Mouse (Mus musculus): ENCODE data around the gene Gna11. TPM values are rescaled to one million over a fixed set of nuclear protein-coding genes. Genes with fewer than 3 reads are reported as not detected.

Gene Gna11
- polyA plus RNA-seq, 1 experiment from 2014 or later: 77.1 TPM

DNA sequence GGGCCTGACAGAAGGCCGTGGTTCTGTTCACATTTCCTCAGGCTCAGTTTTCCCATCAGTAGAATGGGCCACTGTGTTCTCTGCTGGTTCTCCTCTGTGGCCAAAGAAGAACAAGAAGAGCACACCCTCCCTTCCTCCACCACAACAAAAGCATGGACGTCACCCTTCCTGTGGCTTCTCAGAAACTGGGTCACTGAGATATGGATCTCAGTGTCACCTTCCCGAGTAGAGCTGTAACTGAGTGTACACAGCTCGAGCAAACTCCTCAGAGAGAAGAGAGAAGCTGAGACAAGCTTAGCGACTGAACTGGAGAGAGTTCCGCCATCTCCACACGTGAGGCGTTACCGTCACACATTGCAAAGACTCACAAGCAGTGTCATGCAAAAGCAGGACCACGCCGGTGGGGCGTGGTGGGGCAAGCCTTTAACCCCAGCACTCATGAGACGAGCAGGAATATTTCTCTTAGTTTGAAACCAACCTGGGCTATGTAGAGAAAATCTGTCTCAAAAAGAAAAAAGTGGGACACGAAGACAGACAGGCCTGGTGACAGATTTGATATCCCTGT is 34.7 kb downstream of the Gna11 start:
- Histone ChIP-seq H3K27ac (ENCODE audit: low read depth, low read length) (no peak overlapping the region), H3K4me1 (replicated peaks; ENCODE audit: control insufficient read depth, insufficient read depth, low read length) (no peaks in the 10 kb centered on the region)
- 85% methylated on average over 14 of the region's 14 CpGs for WGBS

GRCm38 (mm10) chr10:81507691-81508489 is 37.1 kb downstream of the Gna11 start:
- WGBS: 83% methylated on average over 13 of the region's 13 CpGs
- Histone ChIP-seq H3K27me3 (ENCODE audit: control insufficient read depth, insufficient read depth, low read length) (no peaks in the 10 kb centered on the region; the same call in 1 of the 2 replicates), H3K4me3 (ENCODE audit: low read depth, low read length) (no peak overlapping the region), H3K4me1 (replicated peaks; ENCODE audit: control insufficient read depth, insufficient read depth, low read length) (no peaks in the 10 kb centered on the region), H3K36me3 (ENCODE audit: control insufficient read depth, insufficient read depth, low read length) (no peaks in the 10 kb centered on the region), H3K9me3 (ENCODE audit: control insufficient read depth, low read length) (no peaks in the 10 kb centered on the region), H3K27ac (ENCODE audit: low read depth, low read length) (no peak overlapping the region), H3K4me2 (ENCODE audit: low read depth, low read length, severe bottlenecking) (no peak overlapping the region), H3K9ac (ENCODE audit: low read length) (no peak overlapping the region)
- no peak for DNase-seq (ENCODE audit: low spot score)
- ATAC-seq (replicated peaks; ENCODE audit: low FRiP score): no peak

More for the DNA sequence above, 34.7 kb downstream of the Gna11 start:
- ATAC-seq (replicated peaks; ENCODE audit: low FRiP score): no peak
- no peak for DNase-seq (ENCODE audit: low spot score)
- Histone ChIP-seq H3K4me2 (ENCODE audit: low read depth, low read length, severe bottlenecking) (no peak overlapping the region), H3K9me3 (ENCODE audit: control insufficient read depth, low read length) (no peaks in the 10 kb centered on the region; the same call in 1 of the 2 replicates), H3K4me3 (ENCODE audit: low read depth, low read length) (no peak overlapping the region), H3K27me3 (ENCODE audit: control insufficient read depth, insufficient read depth, low read length) (no peaks in the 10 kb centered on the region), H3K9ac (ENCODE audit: low read length) (no peak overlapping the region), H3K36me3 (ENCODE audit: control insufficient read depth, insufficient read depth, low read length) (no peaks in the 10 kb centered on the region)

DNA sequence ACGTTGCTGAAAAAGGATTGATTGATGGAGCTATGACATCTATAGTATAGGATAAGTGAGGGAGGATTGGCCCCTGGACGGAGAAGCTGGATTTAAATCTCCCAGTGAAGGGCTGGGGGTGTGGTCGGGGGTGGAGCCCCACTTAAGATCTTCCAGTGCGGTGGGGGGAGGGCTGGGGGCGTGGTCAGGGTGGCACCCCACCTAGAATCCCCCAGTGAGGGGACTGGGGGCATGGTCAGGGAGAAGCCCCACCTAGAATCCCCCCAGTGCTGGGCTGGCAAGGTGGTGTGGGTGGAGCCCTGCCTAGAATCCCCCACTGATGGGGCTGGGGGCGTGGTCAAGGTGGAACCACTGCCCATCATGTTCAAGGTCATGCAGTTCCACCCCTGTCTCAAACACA is 37.9 kb downstream of the Gna11 start:
- Histone ChIP-seq H3K4me3 (ENCODE audit: low read depth, low read length) (no peak overlapping the region), H3K4me1 (replicated peaks; ENCODE audit: control insufficient read depth, insufficient read depth, low read length) (no peaks in the 10 kb centered on the region), H3K36me3 (ENCODE audit: control insufficient read depth, insufficient read depth, low read length) (no peaks in the 10 kb centered on the region), H3K27ac (ENCODE audit: low read depth, low read length) (no peak overlapping the region), H3K4me2 (ENCODE audit: low read depth, low read length, severe bottlenecking) (no peak overlapping the region), H3K27me3 (ENCODE audit: control insufficient read depth, insufficient read depth, low read length) (no peaks in the 10 kb centered on the region; the same call in 1 of the 2 replicates), H3K9ac (ENCODE audit: low read length) (no peak overlapping the region), H3K9me3 (ENCODE audit: control insufficient read depth, low read length) (no peaks in the 10 kb centered on the region)
- ATAC-seq (replicated peaks; ENCODE audit: low FRiP score) (no peak), DNase-seq (ENCODE audit: low spot score) (no peak)
- 42% methylated on average over 6 of the region's 6 CpGs for WGBS

GRCm38 (mm10) chr10:81505016-81505664 is 39.9 kb downstream of the Gna11 start:
- 83% methylated on average over 15 of the region's 15 CpGs for WGBS

DNA sequence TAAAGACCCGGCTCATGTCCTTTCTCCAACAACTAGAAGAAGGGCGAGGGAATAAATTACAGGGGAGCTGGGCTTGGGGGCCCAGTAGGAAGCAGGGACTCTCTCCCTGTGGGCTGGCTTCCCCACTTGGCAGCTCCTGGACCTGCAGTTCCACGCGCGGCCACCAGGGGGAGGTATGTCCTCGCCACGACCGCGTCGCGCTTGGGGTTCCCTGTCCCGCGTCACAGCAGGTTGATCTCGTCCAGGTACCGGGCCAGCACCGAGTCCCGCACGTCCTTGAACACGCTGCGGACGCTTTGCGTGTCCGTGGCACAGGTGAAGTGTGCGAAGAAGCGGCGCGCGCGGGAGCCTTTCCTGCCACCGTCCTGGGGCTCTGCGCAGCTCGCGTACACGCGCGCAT is 42.3 kb downstream of the Gna11 start:
- peak overlapping the region; percentile 21; the same call in 1 of the 2 replicates for H3K4me3 ChIP-seq (ENCODE audit: low read depth, low read length)
- no peak overlapping the region for H3K27ac ChIP-seq (ENCODE audit: low read depth, low read length)
- H3K9me3 ChIP-seq (ENCODE audit: control insufficient read depth, low read length): no peaks in the 10 kb centered on the region
- no peak overlapping the region; the same call in 1 of the 2 replicates for H3K9ac ChIP-seq (ENCODE audit: low read length)
- H3K36me3 ChIP-seq (ENCODE audit: control insufficient read depth, insufficient read depth, low read length): no peaks in the 10 kb centered on the region
- H3K4me2 ChIP-seq (ENCODE audit: low read depth, low read length, severe bottlenecking): peak overlapping the region; percentile 50
- DNase-seq (ENCODE audit: low spot score) (peak; percentile 94), ATAC-seq (replicated peaks; ENCODE audit: low FRiP score) (peak; percentile 32; the same call in 1 of the 2 replicates)
- no peaks in the 10 kb centered on the region; the same call in 1 of the 2 replicates for H3K27me3 ChIP-seq (ENCODE audit: control insufficient read depth, insufficient read depth, low read length)
- H3K4me1 ChIP-seq (replicated peaks; ENCODE audit: control insufficient read depth, insufficient read depth, low read length): no peaks in the 10 kb centered on the region
- 8% methylated on average over 36 of the region's 36 CpGs for WGBS

More at GRCm38 (mm10) chr10:81505016-81505664, 39.9 kb downstream of the Gna11 start:
- no peak for DNase-seq (ENCODE audit: low spot score)
- Histone ChIP-seq H3K9me3 (ENCODE audit: control insufficient read depth, low read length) (no peaks in the 10 kb centered on the region), H3K27ac (ENCODE audit: low read depth, low read length) (no peak overlapping the region), H3K4me3 (ENCODE audit: low read depth, low read length) (no peak overlapping the region), H3K4me1 (replicated peaks; ENCODE audit: control insufficient read depth, insufficient read depth, low read length) (no peaks in the 10 kb centered on the region), H3K9ac (ENCODE audit: low read length) (no peak overlapping the region), H3K36me3 (ENCODE audit: control insufficient read depth, insufficient read depth, low read length) (no peaks in the 10 kb centered on the region), H3K4me2 (ENCODE audit: low read depth, low read length, severe bottlenecking) (no peak overlapping the region), H3K27me3 (ENCODE audit: control insufficient read depth, insufficient read depth, low read length) (no peaks in the 10 kb centered on the region; the same call in 1 of the 2 replicates)
- ATAC-seq (replicated peaks; ENCODE audit: low FRiP score): no peak

DNA sequence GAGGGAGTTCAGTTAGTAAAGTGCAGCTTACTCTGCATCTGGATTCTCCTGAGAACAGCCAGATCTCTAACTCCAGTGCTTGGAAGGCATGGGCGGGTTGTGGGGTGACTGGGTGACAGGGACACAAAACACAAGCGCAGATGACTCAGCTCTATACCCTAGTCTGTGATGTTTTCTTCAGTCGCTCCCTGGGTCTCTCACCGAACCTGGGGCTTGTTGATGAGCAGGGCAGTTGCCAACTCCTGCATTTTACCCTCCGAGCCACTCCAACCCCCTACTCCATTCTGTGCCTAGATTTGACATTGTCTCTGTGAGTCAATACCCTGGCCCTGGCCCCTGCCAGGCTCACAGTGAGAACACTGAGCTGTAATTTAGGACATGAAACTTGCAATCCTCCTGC is 43.1 kb downstream of the Gna11 start:
- Histone ChIP-seq H3K27me3 (ENCODE audit: control insufficient read depth, insufficient read depth, low read length) (no peaks in the 10 kb centered on the region; the same call in 1 of the 2 replicates), H3K27ac (ENCODE audit: low read depth, low read length) (no peak overlapping the region), H3K4me3 (ENCODE audit: low read depth, low read length) (no peak overlapping the region), H3K36me3 (ENCODE audit: control insufficient read depth, insufficient read depth, low read length) (no peaks in the 10 kb centered on the region), H3K9ac (ENCODE audit: low read length) (no peak overlapping the region), H3K4me2 (ENCODE audit: low read depth, low read length, severe bottlenecking) (no peak overlapping the region), H3K4me1 (replicated peaks; ENCODE audit: control insufficient read depth, insufficient read depth, low read length) (0 out of 2 replicates have a peak, but pooled peaks cover 2% of the 10 kb centered on the region), H3K9me3 (ENCODE audit: control insufficient read depth, low read length) (no peaks in the 10 kb centered on the region)
- DNase-seq (ENCODE audit: low spot score) (no peak), ATAC-seq (replicated peaks; ENCODE audit: low FRiP score) (no peak)
- 89% methylated on average over 5 of the region's 5 CpGs for WGBS

- H3K36me3 ChIP-seq (ENCODE audit: control insufficient read depth, insufficient read depth, low read length): no peaks in the 10 kb centered on the region
- H3K4me1 ChIP-seq (replicated peaks; ENCODE audit: control insufficient read depth, insufficient read depth, low read length): peaks cover 7% of the 10 kb centered on the region
- ATAC-seq (replicated peaks; ENCODE audit: low FRiP score) (no peak), DNase-seq (ENCODE audit: low spot score) (no peak)
- H3K4me3 ChIP-seq (ENCODE audit: low read depth, low read length): no peak within 1 kb of the TSS
- no peak within 1 kb of the TSS; the same call in 1 of the 2 replicates for H3K9ac ChIP-seq (ENCODE audit: low read length)
- no peaks in the 10 kb centered on the region; the same call in 1 of the 2 replicates for H3K27me3 ChIP-seq (ENCODE audit: control insufficient read depth, insufficient read depth, low read length)
- H3K4me2 ChIP-seq (ENCODE audit: low read depth, low read length, severe bottlenecking): no peak within 1 kb of the TSS
- no peaks in the 10 kb centered on the region for H3K9me3 ChIP-seq (ENCODE audit: control insufficient read depth, low read length)
- WGBS: 82% methylated on average over 3 of the region's 3 CpGs
- no peak within 1 kb of the TSS for H3K27ac ChIP-seq (ENCODE audit: low read depth, low read length)
These were observed 45.0 kb downstream of the Gna11 start, which contains the start of gene S1pr4 for GRCm38 (mm10) chr10:81500032-81500431. TSS of gene S1pr4 (minus strand) at chr10:81500132.

- H3K4me2 ChIP-seq (ENCODE audit: low read depth, low read length, severe bottlenecking): no peak overlapping the region
- no peak overlapping the region; the same call in 1 of the 2 replicates for H3K9ac ChIP-seq (ENCODE audit: low read length)
- no peak overlapping the region for H3K4me3 ChIP-seq (ENCODE audit: low read depth, low read length)
- no peaks in the 10 kb centered on the region for H3K9me3 ChIP-seq (ENCODE audit: control insufficient read depth, low read length)
- no peaks in the 10 kb centered on the region for H3K36me3 ChIP-seq (ENCODE audit: control insufficient read depth, insufficient read depth, low read length)
- peaks cover 8% of the 10 kb centered on the region for H3K4me1 ChIP-seq (replicated peaks; ENCODE audit: control insufficient read depth, insufficient read depth, low read length)
- no peak overlapping the region for H3K27ac ChIP-seq (ENCODE audit: low read depth, low read length)
- DNase-seq (ENCODE audit: low spot score): peak; percentile 55
- WGBS: 77% methylated on average over 23 of the region's 23 CpGs
- no peaks in the 10 kb centered on the region; the same call in 1 of the 2 replicates for H3K27me3 ChIP-seq (ENCODE audit: control insufficient read depth, insufficient read depth, low read length)
- no peak for ATAC-seq (replicated peaks; ENCODE audit: low FRiP score)
These were observed 45.6 kb downstream of the Gna11 start for GRCm38 (mm10) chr10:81499250-81499901.

Data from forebrain, embryonic 11.5 days (tissue).